Mouse (Mus musculus) CH12F3 (cell line): ENCODE results near the gene Fn1.

Experiments used
- in situ Hi-C: fragments of 300-500 bp; cut with MboI; formaldehyde crosslinking; loops from 2 replicates; pipeline ENCODE4 v1.14.3; 2020; ENCODE audit warnings: low sequenced_read_pairs

Gene Fn1

GRCm38 (mm10) chr1:71540437-71540836 is 112.6 kb downstream of the Fn1 start:
- in situ Hi-C loops = no loop called here

- in situ Hi-C loops = no loop called here
These were observed 113.4 kb downstream of the Fn1 start for GRCm38 (mm10) chr1:71539641-71540040.
